Mouse (Mus musculus): ENCODE results near the gene Herc4.

Herc4 gene

DNA sequence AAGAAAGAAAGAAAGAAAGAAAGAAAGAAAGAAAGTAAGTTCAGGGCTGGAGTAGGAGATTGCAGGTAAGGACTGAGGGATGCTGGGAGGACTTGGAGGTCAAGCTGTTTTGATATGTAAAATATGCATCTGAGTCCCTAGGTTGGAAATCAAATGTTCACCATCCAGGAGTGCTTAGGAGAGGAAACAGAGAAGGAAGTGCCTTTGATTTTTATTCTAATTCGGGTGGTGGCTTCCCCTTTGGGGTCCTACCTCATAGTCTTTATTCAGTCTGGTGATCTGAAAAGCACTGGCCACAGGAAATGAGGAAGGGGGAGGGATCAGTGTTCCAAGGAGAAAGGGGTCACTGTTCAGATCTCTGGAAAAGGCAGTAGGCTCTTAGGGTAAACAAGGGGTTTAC lies 116.9 kb downstream of the Herc4 start:
- no peak for DNase-seq

DNA sequence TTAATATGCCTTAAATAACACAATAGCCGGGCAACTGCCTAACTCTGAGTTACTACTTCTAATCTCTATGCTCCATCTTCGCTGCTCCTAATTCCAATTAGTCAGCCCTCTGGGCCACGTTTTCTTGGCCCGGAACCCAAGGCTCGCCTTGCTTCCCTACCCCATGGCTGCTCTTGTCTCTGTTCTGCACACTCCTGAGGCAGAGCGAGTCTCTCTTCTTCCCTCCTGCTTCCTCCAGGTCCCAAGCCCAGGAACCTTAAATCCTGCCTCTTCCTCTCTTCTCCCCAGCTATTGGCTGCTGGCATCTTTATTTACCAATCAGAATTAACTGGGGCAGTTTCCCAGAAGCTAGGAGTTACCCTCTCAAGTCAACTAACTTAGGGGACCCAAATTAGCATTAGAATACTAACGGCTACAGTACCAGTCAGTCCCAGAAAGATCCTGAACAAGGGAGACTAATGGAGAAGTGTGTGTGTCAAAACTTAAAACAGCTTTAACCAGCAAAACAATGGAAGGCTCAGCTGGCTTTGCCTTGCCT lies 122.4 kb downstream of the Herc4 start:
- DNase-seq: no peak

- DNase-seq: no peak
These were observed 123.8 kb downstream of the Herc4 start for GRCm38 (mm10) chr10:63367386-63367785.
